ENCODE assay signal across 7 mouse cellular contexts in genomic region chr5:54796953-54797450, GRCm38 (mm10).
A peak's percentile ranks its signal among the peaks of the same experiment; 100 is the strongest.
DNase-seq lines count a peak whose midpoint lies in the region; ATAC-seq lines count a peak whose summit lies in the region.

No protein-coding gene starts in this region.

- intact Hi-C loops in left cerebral cortex, postnatal 4 days (cut with DNase I), result no loop called here

- H3K9ac ChIP-seq in forebrain, embryonic 14.5 days (ENCODE audit: low read length), result no peak overlapping the region
- peak overlapping the region; percentile 9; the same call in 1 of the 2 replicates for H3K9ac ChIP-seq in neural tube, embryonic 13.5 days

- peak; percentile 97 for ATAC-seq in forebrain, embryonic 14.5 days
- ATAC-seq in neural tube, embryonic 13.5 days (ENCODE audit: low read depth), result peak; percentile 95

- H3K4me3 ChIP-seq in forebrain, embryonic 14.5 days (ENCODE audit: low read depth, low read length), result no peak overlapping the region
- H3K4me3 ChIP-seq in neural tube, embryonic 13.5 days, result no peak overlapping the region

- H3K36me3 ChIP-seq in forebrain, embryonic 14.5 days (ENCODE audit: control insufficient read depth, insufficient read depth, low read length), result no peaks in the 10 kb centered on the region
- no peaks in the 10 kb centered on the region for H3K36me3 ChIP-seq in neural tube, embryonic 13.5 days

- H3K4me2 ChIP-seq in forebrain, embryonic 14.5 days (ENCODE audit: low read length), result no peak overlapping the region
- H3K4me2 ChIP-seq in neural tube, embryonic 13.5 days, result no peak overlapping the region

- no peaks in the 10 kb centered on the region for H3K27me3 ChIP-seq in forebrain, embryonic 14.5 days (replicated peaks; ENCODE audit: control insufficient read depth, insufficient read depth, low read length)
- H3K27me3 ChIP-seq in neural tube, embryonic 13.5 days, result no peaks in the 10 kb centered on the region

- no peaks in the 10 kb centered on the region for H3K4me1 ChIP-seq in forebrain, embryonic 14.5 days (ENCODE audit: control insufficient read depth, insufficient read depth, low read length)
- H3K4me1 ChIP-seq in neural tube, embryonic 13.5 days (replicated peaks), result peaks cover 9% of the 10 kb centered on the region; the same call in 1 of the 2 replicates

- H3K27ac ChIP-seq in forebrain, embryonic 14.5 days (ENCODE audit: low read depth, low read length), result no peak overlapping the region
- H3K27ac ChIP-seq in neural tube, embryonic 13.5 days (replicated peaks), result 0 out of 2 replicates have a peak overlapping the region, but pooled peaks have one; percentile 28

- DNase-seq in Muller cell, postnatal 12 days (ENCODE audit: inconsistent ontology term), result peak; percentile 65
- DNase-seq in brain, embryonic 18.5 days (ENCODE audit: low read depth, low spot score), result peak; percentile 66
- DNase-seq in forebrain, embryonic 14.5 days (ENCODE audit: low spot score), result peak; percentile 90
- peak; percentile 2 to 10 for DNase-seq in kidney, adult 8-10 months
- peak; percentile 58 for DNase-seq in left cerebral cortex, postnatal 4 days
- no peak for DNase-seq in natural killer cell, adult 2 months (ENCODE audit: low spot score in 2 of 2)

- 26% methylated on average over 6 of the region's 6 CpGs for WGBS in forebrain, embryonic 14.5 days
- WGBS in neural tube, embryonic 13.5 days, result 41% methylated on average over 6 of the region's 6 CpGs

- no peaks in the 10 kb centered on the region for H3K9me3 ChIP-seq in forebrain, embryonic 14.5 days (replicated peaks; ENCODE audit: control insufficient read depth, low read length)
- H3K9me3 ChIP-seq in neural tube, embryonic 13.5 days, result no peaks in the 10 kb centered on the region

Comparison
In these comparisons a context has a peak if more than half of its experiments do, and no peak if none do; other contexts are left out.
1. DNase-seq: peak in Muller cell, postnatal 12 days (single experiment), brain, embryonic 18.5 days (single experiment), forebrain, embryonic 14.5 days (single experiment), kidney, adult 8-10 months (2 of 2) and left cerebral cortex, postnatal 4 days (single experiment); none in natural killer cell, adult 2 months (0 of 2).